Mouse (Mus musculus): ENCODE results near the gene Emilin1.

- no peak for TF ChIP-seq EP300 (IDR thresholded peaks at IDR 0.05; ENCODE audit: low read depth)
- TF ChIP-seq CTCF (IDR thresholded peaks at IDR 0.05; ENCODE audit: low read depth) = no peak
These were observed 46.1 kb downstream of the Emilin1 start for GRCm38 (mm10) chr5:30959198-30959854.

Data from liver, embryonic 14.5 days (tissue).